Mouse (Mus musculus) testis, adult 2 months (tissue): ENCODE data around the gene Mink1.

Experiments used
- CTCF ChIP-seq: fragments of 200-500 bp; IDR thresholded peaks from 2 replicates; pipeline ENCODE4 v1.5.1; 2012; ENCODE audit warnings: low read depth, mild to moderate bottlenecking, inconsistent platforms, low read length, moderate library complexity; ENCODE audit not compliant: control insufficient read depth, insufficient read depth, insufficient replicate concordance
- POLR2A ChIP-seq: fragments of 200-500 bp; IDR thresholded peaks from 2 replicates; pipeline ENCODE4 v1.6.1; 2012; ENCODE audit warnings: low read depth, mild to moderate bottlenecking, inconsistent platforms, low read length, moderate library complexity; ENCODE audit not compliant: control insufficient read depth

DNA sequence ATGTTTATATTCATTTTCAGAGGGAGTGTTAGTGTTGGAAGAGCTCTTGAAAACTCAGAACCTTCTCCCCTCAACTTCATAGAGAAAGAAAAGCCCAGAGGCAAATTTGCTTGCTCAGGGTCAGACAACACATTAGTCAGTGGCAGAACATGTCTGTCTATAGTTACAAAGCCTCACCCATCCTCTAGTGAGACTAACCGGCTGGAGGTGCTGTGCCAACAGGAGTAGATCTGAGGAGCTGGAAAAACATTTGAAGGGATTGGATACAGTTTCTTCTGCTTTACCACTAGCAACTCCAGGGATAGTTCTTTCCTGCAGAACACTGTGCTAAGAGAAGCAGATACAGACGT, 769 bp upstream of the Mink1 start:
- TF ChIP-seq CTCF: no peak
- no peak for TF ChIP-seq POLR2A
